Mouse (Mus musculus): ENCODE results near the gene Stard3nl. TPM values are rescaled to one million over a fixed set of nuclear protein-coding genes. Genes with fewer than 3 reads are reported as not detected.

Stard3nl gene
- polyA plus RNA-seq, 1 experiment from 2014 or later: 87.8 TPM

Other genes starting within 250 kb of the Stard3nl start
- 30.1 and 32.3 TPM in 2 replicates for gene Epdr1, start 224.1 kb upstream of the Stard3nl start, polyA plus RNA-seq (2015; fragmentation: Nextera tagmentation; extraction: Ambion mirVana)
- gene Sfrp4, start 227.3 kb upstream of the Stard3nl start, polyA plus RNA-seq (2015; fragmentation: Nextera tagmentation; extraction: Ambion mirVana): 0.96 and 0.99 TPM in 2 replicates

Data from kidney, postnatal 0 days (tissue).